Mouse (Mus musculus) limb, embryonic 15.5 days (tissue): ENCODE data around the gene Sall2. TPM values are rescaled to one million over a fixed set of nuclear protein-coding genes. Genes with fewer than 3 reads are reported as not detected.
"Not testable (repeated sequence)": the region's sequence is repeated elsewhere in the genome, so short reads cannot be mapped to it uniquely, and the experiment has no call there.

Experiments used
- ATAC-seq: fragments of 200-750 bp; cut with Nextera tagmentation; 2 replicates; pipeline ENCODE4 v1.8.0; 2017; ENCODE audit warnings: low read depth, moderate TSS enrichment; ENCODE audit not compliant: insufficient number of reproducible peaks, low FRiP score, low TSS enrichment
- H3K27ac ChIP-seq: fragments of 300-500 bp; sonication (generic); 2 replicates; pipeline ENCODE4 v1.5.1; 2015; ENCODE audit warnings: moderate library complexity, mild to moderate bottlenecking, inconsistent platforms
- H3K27me3 ChIP-seq: fragments of 300-500 bp; sonication (generic); 2 replicates; pipeline ENCODE4 v1.6.1; 2015; ENCODE audit warnings: inconsistent platforms
- H3K36me3 ChIP-seq: fragments of 300-500 bp; sonication (generic); 2 replicates; pipeline ENCODE4 v1.6.1; 2015; ENCODE audit warnings: inconsistent platforms
- H3K4me1 ChIP-seq: fragments of 300-500 bp; sonication (generic); 2 replicates; pipeline ENCODE4 v1.6.1; 2015; ENCODE audit warnings: inconsistent platforms
- H3K4me2 ChIP-seq: fragments of 300-500 bp; sonication (generic); 2 replicates; pipeline ENCODE4 v1.6.1; 2015; ENCODE audit warnings: mild to moderate bottlenecking, inconsistent platforms
- H3K4me3 ChIP-seq: fragments of 300-500 bp; sonication (generic); 2 replicates; pipeline ENCODE4 v1.5.1; 2015; ENCODE audit warnings: mild to moderate bottlenecking, inconsistent platforms
- H3K9ac ChIP-seq: fragments of 300-500 bp; sonication (generic); 2 replicates; pipeline ENCODE4 v1.6.1; 2015; ENCODE audit warnings: inconsistent platforms
- H3K9me3 ChIP-seq: fragments of 300-500 bp; sonication (generic); 2 replicates; pipeline ENCODE4 v1.6.1; 2016; ENCODE audit warnings: inconsistent platforms
- WGBS: fragments of 180-500 bp; shearing (Covaris S2); methylation state at CpG from one replicate; pipeline ENCODE4 v1.1.7; 2015; 5-methylcytosine and 5-hydroxymethylcytosine counted together
- polyA plus RNA-seq: library from polyadenylated mRNA; unstranded; fragments of >200 nt; fragmentation: Nextera tagmentation; extraction: Ambion mirVana; gene quantifications from 2 replicates; pipeline ENCODE4 v1.2.1, GENCODE M21; 2015

The Sall2 gene
- polyA plus RNA-seq, 1 experiment from 2014 or later = 15.2 TPM

DNA sequence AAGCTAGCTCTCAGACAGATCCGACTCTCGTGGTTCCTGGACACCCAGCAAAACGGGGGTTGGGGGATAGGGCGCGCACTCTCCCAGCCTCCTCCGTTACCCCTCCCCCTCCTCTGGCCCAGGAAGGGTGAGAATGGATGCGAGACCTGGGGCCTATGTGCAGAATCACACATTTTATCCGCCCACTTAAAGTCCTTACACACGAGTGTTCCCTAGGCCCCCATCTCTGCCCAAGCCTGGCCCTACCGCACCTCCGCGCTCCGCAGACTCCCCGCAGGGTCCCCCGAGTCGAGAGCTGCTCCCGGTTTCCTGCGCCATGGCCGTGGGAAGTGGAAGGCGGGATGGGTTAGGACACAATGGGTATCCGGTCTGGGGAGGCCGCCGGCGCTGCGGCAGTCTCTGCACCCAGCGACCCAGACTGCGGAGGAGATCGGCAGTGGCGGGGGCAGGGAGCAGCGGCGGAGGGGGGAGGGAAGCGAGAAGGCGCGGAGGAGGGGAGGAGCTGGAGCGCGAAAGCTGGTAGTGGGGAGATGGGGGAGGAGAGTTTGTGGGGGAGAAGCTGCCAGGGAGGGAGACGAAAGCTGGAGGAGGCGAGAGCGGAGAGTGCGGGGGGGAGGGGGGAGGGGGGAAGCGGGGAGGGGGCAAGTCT is 12.6 kb downstream of the Sall2 start:
- under 1% methylated on average over 30 of the region's 41 CpGs for WGBS
- Histone ChIP-seq H3K27ac (peak overlapping the region; percentile 79), H3K36me3 (peaks cover 30% of the 10 kb centered on the region), H3K4me2 (peak overlapping the region; percentile 75), H3K4me3 (peak overlapping the region; percentile 76), H3K9me3 (no peaks in the 10 kb centered on the region), H3K4me1 (peaks cover 35% of the 10 kb centered on the region), H3K9ac (peak overlapping the region; percentile 85), H3K27me3 (no peaks in the 10 kb centered on the region)
- ATAC-seq = peak; percentile 78

DNA sequence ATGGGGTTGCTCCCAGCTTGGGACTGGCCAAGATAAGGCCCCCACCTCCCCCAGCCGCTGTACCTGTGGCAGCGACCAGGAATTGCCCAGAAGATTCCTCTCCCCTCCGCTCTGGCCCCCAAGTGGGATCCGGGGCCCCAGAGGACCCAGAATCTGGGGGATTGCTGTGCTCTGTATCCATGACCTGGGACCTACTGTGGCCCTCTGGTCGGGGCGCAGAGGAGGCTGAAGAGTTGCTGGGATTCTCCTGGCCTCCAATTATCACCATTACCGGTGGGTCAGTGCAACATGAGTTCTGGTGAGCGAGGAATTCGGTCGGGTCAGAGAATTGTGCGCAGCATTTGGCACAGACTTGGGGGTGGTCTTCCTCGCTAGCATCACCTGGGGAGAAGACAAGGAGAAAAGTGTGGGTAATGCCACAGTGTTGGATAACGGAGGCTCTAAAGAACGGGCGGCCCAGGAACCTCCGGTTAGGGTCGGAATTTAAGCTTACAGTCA is 13.2 kb downstream of the Sall2 start:
- Histone ChIP-seq H3K27ac (peak overlapping the region; percentile 79), H3K4me1 (peaks cover 35% of the 10 kb centered on the region), H3K4me3 (peak overlapping the region; percentile 76), H3K36me3 (peaks cover 33% of the 10 kb centered on the region), H3K9me3 (no peaks in the 10 kb centered on the region), H3K4me2 (peak overlapping the region; percentile 75), H3K27me3 (no peaks in the 10 kb centered on the region), H3K9ac (peak overlapping the region; percentile 85)
- no peak for ATAC-seq
- WGBS = 5% methylated on average over 17 of the region's 17 CpGs

DNA sequence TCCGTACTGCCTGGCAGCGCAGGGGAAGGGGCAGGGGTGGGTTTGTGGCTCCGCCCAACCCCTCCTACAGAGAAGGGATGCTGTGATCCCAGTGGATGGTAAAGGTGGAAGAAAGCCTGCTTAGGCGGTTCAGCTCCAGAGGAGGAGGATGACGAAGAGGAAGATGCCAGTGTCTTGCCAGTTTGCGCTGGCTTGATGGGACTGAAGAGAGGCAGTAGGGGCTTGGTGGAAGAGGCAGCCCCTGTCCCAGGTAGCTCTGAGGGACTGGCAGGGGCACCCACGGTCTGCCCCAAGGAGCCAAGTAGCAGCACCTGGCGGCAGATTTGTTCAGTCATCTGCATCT is 13.8 kb downstream of the Sall2 start:
- Histone ChIP-seq H3K4me1 (peaks cover 35% of the 10 kb centered on the region), H3K9me3 (no peaks in the 10 kb centered on the region), H3K4me3 (peak overlapping the region; percentile 76), H3K36me3 (peaks cover 33% of the 10 kb centered on the region), H3K9ac (no peak overlapping the region), H3K27ac (no peak overlapping the region), H3K4me2 (peak overlapping the region; percentile 75), H3K27me3 (no peaks in the 10 kb centered on the region)
- ATAC-seq = no peak
- 44% methylated on average over 8 of the region's 8 CpGs for WGBS

DNA sequence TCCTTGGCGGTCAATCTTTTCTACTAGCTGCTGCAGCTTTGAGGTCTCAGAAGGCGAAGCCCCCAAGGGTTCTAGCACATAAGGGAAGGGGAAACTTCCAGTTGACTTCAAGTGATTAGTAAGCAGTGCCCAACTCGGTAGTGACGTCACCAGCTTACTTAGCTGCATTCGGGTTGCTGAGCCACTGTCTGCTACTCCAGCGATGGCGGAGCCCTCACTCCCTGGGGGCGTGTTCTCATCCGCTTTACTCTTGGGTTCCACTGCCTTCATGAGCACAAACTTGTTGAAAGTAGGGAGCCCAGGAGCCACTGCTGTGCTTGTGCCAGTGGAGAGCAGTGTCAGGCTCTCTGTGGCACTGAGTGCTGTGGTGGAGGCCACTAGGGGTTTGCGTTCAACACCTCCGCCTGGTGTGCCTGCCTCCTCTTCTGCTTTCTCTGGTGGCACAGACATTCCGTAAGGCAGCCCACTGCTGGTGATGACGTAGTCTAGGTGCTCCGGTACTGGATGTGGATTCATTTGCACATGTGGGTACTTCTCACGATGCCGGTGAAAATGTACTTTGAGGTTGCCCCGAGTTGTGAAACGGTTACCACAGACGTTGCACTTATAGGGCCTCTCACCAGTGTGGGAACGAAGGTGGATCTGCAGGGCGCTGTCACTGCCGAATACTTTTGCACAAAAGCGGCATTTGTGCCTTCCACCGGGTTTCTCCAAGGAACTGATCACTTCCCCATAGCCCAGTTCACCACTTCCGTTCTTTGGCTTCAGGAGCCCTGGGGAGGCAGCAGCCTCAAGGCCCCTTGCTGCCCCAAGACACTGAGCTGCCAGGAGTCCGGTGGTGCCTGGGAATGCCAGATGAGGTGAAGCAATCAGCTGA is 14.4 kb downstream of the Sall2 start:
- Histone ChIP-seq H3K9me3 (no peaks in the 10 kb centered on the region), H3K4me1 (peaks cover 35% of the 10 kb centered on the region), H3K36me3 (peaks cover 33% of the 10 kb centered on the region), H3K9ac (no peak overlapping the region), H3K27ac (no peak overlapping the region), H3K4me3 (no peak overlapping the region; the same call in 1 of the 2 replicates), H3K4me2 (peak overlapping the region; percentile 75), H3K27me3 (no peaks in the 10 kb centered on the region)
- 85% methylated on average over 26 of the region's 26 CpGs for WGBS
- no peak for ATAC-seq

DNA sequence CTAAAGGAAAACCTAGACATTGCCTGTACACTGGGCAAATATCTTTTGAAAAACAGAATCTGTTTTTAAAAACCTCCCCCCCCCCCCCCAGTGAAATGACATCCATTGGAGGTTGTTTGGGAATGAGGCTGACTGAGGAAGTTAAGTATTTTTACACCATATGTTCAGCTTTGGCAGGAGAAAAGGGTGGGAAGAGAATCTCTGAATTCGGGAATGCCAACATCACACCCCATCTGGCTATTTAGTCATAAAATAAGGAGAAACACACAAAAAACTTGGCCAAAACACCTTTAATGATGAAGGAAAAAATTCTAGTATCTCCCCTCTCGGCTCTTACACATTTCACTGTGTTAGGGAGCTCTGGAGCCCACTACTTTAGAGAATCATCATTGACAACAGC is 17.7 kb downstream of the Sall2 start:
- no peak overlapping the region for H3K27ac ChIP-seq
- H3K4me1 ChIP-seq = peaks cover 27% of the 10 kb centered on the region
- H3K9me3 ChIP-seq = no peaks in the 10 kb centered on the region
- no peak for ATAC-seq
- H3K9ac ChIP-seq = no peak overlapping the region
- H3K36me3 ChIP-seq = peaks cover 39% of the 10 kb centered on the region
- H3K4me3 ChIP-seq = no peak overlapping the region
- WGBS = 77% methylated on average over 2 of the region's 2 CpGs
- no peaks in the 10 kb centered on the region for H3K27me3 ChIP-seq
- H3K4me2 ChIP-seq = no peak overlapping the region

DNA sequence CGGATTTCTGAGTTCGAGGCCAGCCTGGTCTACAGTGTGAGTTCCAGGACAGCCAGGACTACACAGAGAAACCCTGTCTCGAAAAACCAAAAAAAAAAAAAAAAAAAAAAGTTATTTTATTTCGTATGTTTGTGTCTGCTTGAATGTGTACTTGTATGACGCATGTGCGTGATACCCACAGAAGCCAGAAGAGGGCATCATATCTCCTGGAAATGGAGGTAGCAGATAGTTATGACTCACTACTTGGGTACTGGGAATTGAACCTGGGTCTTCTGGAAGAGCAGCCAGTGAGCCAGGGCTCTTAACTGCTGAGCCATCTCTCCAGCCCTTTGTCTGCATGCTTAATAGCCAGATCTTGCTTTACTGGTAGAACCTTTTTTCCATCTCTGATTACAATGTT is 18.2 kb downstream of the Sall2 start:
- not testable (repeated sequence) for H3K4me3 ChIP-seq, H3K27ac ChIP-seq, H3K27me3 ChIP-seq, ATAC-seq, H3K9ac ChIP-seq, H3K4me2 ChIP-seq, H3K9me3 ChIP-seq
- WGBS = 88% methylated on average over 6 of the region's 6 CpGs
- H3K4me1 ChIP-seq = peaks cover 25% of the 10 kb centered on the region
- H3K36me3 ChIP-seq = peaks cover 39% of the 10 kb centered on the region

DNA sequence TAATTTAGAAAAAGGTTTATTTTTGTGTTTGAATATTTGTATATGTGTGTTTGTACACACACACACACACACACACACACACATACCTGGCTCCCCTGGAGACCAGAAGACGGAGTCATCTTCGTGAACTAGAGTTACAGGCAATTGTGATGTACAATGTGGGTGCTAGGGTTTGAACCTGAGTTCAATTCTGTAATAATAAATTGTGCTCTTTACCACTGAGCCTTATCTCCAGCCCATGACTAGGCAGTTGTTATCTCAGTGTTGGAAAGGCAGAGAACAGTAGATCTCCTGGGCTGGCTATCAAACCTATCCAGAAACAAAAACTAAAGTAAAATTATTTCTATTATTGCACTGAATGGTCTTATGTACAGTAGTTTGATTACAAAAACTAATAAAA is 22.5 kb downstream of the Sall2 start:
- H3K9me3 ChIP-seq = no peaks in the 10 kb centered on the region
- H3K4me3 ChIP-seq = no peak overlapping the region
- 97% methylated on average over 2 of the region's 2 CpGs for WGBS
- no peak for ATAC-seq
- H3K36me3 ChIP-seq = peaks cover 9% of the 10 kb centered on the region
- no peak overlapping the region for H3K4me2 ChIP-seq
- H3K4me1 ChIP-seq = no peaks in the 10 kb centered on the region
- no peak overlapping the region for H3K27ac ChIP-seq
- no peaks in the 10 kb centered on the region for H3K27me3 ChIP-seq
- H3K9ac ChIP-seq = no peak overlapping the region

DNA sequence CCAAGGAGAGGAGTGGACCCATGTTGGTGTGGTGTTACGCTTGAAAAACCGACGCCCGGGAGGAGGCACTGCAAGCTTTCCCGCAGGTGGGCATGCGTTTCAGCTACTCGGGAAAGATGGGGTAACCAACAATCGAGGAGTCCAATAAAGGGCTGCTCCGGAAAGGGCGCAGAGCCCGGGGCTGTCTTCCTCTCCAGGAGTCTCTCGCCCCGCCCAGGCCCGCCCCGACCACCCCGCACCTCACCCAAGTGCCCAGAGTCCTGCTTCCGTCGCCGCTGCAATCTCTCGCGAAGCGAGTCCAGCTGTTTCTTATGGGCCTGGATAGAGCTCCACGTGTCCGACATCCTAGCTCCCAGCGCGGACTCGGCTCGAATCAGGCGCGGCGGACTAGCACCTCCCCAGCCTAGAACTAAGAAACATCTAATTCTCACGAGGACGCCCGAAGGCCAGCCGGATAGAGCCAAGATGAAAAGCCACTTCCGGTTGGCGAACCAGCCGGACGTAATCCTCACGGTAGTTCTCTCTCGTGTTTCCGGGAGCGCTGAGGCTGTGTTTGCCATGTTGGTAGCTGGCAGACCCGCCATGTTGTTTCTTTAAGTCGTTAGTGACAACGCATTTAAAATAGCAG is 23.8 kb downstream of the Sall2 start, which contains the start of gene Mettl3:
Gene Mettl3, minus strand, starts transcription at position 485 of the 628 bp plus-strand sequence.
- Histone ChIP-seq H3K9ac (peak within 1 kb of the TSS; percentile 51), H3K4me2 (peak within 1 kb of the TSS; percentile 52), H3K4me3 (peak within 1 kb of the TSS; percentile 72), H3K27ac (peak within 1 kb of the TSS; percentile 97), H3K4me1 (no peaks in the 10 kb centered on the region), H3K9me3 (no peaks in the 10 kb centered on the region), H3K27me3 (no peaks in the 10 kb centered on the region), H3K36me3 (peaks cover 14% of the 10 kb centered on the region)
- WGBS = under 1% methylated on average over 46 of the region's 46 CpGs
- peak; percentile 95 for ATAC-seq

DNA sequence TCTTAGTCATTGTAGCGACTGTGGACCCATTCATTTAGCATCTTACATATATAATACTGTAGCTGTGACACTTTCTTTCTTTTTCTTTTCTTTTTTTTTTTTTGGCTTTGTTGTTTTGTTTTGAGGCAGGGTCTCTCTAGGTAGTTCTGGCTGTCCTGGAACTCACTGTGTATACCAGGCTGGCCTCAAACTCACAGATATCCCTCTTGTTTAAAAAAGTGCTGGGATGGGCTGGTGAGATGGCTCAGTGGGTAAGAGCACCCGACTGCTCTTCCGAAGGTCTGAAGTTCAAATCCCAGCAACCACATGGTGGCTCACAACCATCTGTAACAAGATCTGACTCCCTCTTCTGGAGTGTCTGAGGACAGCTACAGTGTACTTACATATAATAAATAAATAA is 25.0 kb downstream of the Sall2 start:
- not testable (repeated sequence) for H3K9ac ChIP-seq, H3K4me1 ChIP-seq, ATAC-seq, H3K27ac ChIP-seq, H3K9me3 ChIP-seq, H3K27me3 ChIP-seq
- Histone ChIP-seq H3K36me3 (peaks cover 19% of the 10 kb centered on the region), H3K4me2 (peak overlapping the region; percentile 52; the same call in 1 of the 2 replicates), H3K4me3 (0 out of 2 replicates have a peak overlapping the region, but pooled peaks have one; percentile 72)
- 91% methylated on average over 3 of the region's 3 CpGs for WGBS

DNA sequence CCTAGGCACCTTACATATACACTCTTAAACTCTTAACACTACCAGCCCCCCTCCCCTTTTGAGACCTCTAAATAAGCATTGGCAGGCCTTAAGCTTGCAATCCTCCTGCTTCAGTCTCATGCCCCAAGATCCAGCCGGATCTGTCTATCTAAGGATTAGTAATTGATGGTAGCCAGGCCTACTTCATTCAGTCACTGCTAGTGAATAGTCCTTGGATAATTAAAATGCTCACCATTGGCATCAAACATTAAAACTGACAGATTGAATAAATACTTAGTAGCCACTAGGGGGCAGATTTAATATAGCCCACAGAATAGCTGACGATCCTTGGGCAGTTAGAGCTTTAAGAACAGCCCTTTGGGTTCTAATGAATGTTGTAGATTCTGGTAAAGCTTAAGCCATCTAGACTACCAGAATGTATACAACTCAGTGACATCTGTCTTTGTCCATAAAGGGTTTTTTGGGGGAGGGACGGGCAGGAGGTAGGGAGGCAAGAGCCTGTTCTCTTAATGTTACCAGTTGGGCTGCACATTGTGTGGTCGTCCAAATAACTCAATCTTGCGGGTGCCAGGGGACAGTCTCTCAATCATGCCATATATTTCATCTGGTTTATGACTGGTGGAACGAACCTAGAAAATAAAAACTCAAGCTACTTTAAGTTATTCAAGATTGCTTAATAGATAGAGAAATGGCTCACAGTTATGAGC is 32.9 kb downstream of the Sall2 start:
- Histone ChIP-seq H3K4me3 (no peak overlapping the region), H3K4me1 (no peaks in the 10 kb centered on the region), H3K36me3 (peaks cover 86% of the 10 kb centered on the region), H3K27me3 (no peaks in the 10 kb centered on the region), H3K27ac (no peak overlapping the region), H3K9ac (no peak overlapping the region), H3K9me3 (no peaks in the 10 kb centered on the region), H3K4me2 (no peak overlapping the region)
- 72% methylated on average over 6 of the region's 6 CpGs for WGBS
- no peak for ATAC-seq

DNA sequence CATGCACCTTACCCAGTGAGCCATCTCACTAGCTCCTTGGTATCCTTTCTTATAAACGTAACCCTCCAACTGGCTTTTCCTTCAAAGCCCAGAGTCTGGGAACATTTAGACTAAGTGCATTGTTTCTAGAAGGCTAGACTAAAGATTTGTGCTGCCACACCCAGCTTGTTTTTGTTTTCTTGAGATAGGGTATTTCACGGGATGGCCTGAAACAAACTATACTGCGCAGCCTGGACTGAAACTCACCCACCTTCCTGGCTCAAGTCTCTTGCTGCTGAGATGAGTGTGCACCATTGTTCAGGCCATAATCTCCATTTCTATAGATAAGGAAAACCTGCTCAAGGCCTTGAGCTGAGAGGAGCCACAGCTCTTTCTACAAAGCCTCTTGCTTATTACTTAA is 44.4 kb downstream of the Sall2 start:
- ATAC-seq = no peak
- 95% methylated on average over 3 of the region's 3 CpGs for WGBS

More for the DNA sequence above, 44.4 kb downstream of the Sall2 start:
- no peak overlapping the region for H3K4me3 ChIP-seq
- peaks cover 5% of the 10 kb centered on the region for H3K4me1 ChIP-seq
- no peak overlapping the region for H3K9ac ChIP-seq
- H3K9me3 ChIP-seq = no peaks in the 10 kb centered on the region
- peaks cover 36% of the 10 kb centered on the region for H3K36me3 ChIP-seq
- H3K27me3 ChIP-seq = no peaks in the 10 kb centered on the region
- H3K27ac ChIP-seq = no peak overlapping the region
- H3K4me2 ChIP-seq = no peak overlapping the region
